Mouse (Mus musculus): ENCODE measurements at regions not wholly inside any gene's neighbourhood (a gene's known extent, or its start where the extent isn't known, plus 50 kb on each side); places are given as distances from the start of the nearest gene placed in this dataset.
A peak's percentile ranks its signal among the peaks of the same experiment; 100 is the strongest.

GRCm38 (mm10) chr6:52105031-52105593 lies 53.0 kb downstream of the Hoxa1 start:
- H3K27ac ChIP-seq (ENCODE audit: low read depth, low read length), result no peak overlapping the region
- H3K4me2 ChIP-seq (replicated peaks; ENCODE audit: low read depth, low read length), result peak overlapping the region; percentile 22; the same call in 1 of the 2 replicates
- H3K9ac ChIP-seq (ENCODE audit: low read depth, low read length), result no peak overlapping the region
- WGBS, result 18% methylated on average over 13 of the region's 13 CpGs
- no peaks in the 10 kb centered on the region for H3K36me3 ChIP-seq (ENCODE audit: control insufficient read depth, insufficient read depth, low read length)
- no peak overlapping the region for H3K4me3 ChIP-seq (ENCODE audit: low read depth, low read length)
- no peak for DNase-seq (ENCODE audit: low spot score)
- no peaks in the 10 kb centered on the region for H3K27me3 ChIP-seq (ENCODE audit: control insufficient read depth, insufficient read depth, low read length)
- H3K4me1 ChIP-seq (replicated peaks; ENCODE audit: control insufficient read depth, insufficient read depth, low read length), result peaks cover 4% of the 10 kb centered on the region; the same call in 1 of the 2 replicates
- ATAC-seq (ENCODE audit: low FRiP score), result no peak
- H3K9me3 ChIP-seq (ENCODE audit: control insufficient read depth, low read length), result no peaks in the 10 kb centered on the region

- 93% methylated on average over 11 of the region's 11 CpGs for WGBS
- H3K27me3 ChIP-seq (ENCODE audit: control insufficient read depth, insufficient read depth, low read length), result no peaks in the 10 kb centered on the region
- H3K36me3 ChIP-seq (ENCODE audit: control insufficient read depth, insufficient read depth, low read length), result no peaks in the 10 kb centered on the region
- ATAC-seq (ENCODE audit: low FRiP score) (no peak), DNase-seq (ENCODE audit: low spot score) (no peak)
- peaks cover 4% of the 10 kb centered on the region; the same call in 1 of the 2 replicates for H3K4me1 ChIP-seq (replicated peaks; ENCODE audit: control insufficient read depth, insufficient read depth, low read length)
- no peak overlapping the region for H3K4me3 ChIP-seq (ENCODE audit: low read depth, low read length)
- no peaks in the 10 kb centered on the region for H3K9me3 ChIP-seq (ENCODE audit: control insufficient read depth, low read length)
- H3K9ac ChIP-seq (ENCODE audit: low read depth, low read length), result no peak overlapping the region
- H3K27ac ChIP-seq (ENCODE audit: low read depth, low read length), result no peak overlapping the region
- H3K4me2 ChIP-seq (replicated peaks; ENCODE audit: low read depth, low read length), result no peak overlapping the region
These were observed 54.0 kb downstream of the Hoxa1 start for GRCm38 (mm10) chr6:52104141-52104540.

GRCm38 (mm10) chr6:52103661-52104060 lies 54.5 kb downstream of the Hoxa1 start:
- DNase-seq (ENCODE audit: low spot score) (no peak), ATAC-seq (ENCODE audit: low FRiP score) (no peak)
- Histone ChIP-seq H3K27me3 (ENCODE audit: control insufficient read depth, insufficient read depth, low read length) (no peaks in the 10 kb centered on the region), H3K9me3 (ENCODE audit: control insufficient read depth, low read length) (no peaks in the 10 kb centered on the region), H3K4me1 (replicated peaks; ENCODE audit: control insufficient read depth, insufficient read depth, low read length) (peaks cover 4% of the 10 kb centered on the region; the same call in 1 of the 2 replicates), H3K4me3 (ENCODE audit: low read depth, low read length) (no peak overlapping the region), H3K9ac (ENCODE audit: low read depth, low read length) (no peak overlapping the region), H3K4me2 (replicated peaks; ENCODE audit: low read depth, low read length) (no peak overlapping the region), H3K27ac (ENCODE audit: low read depth, low read length) (no peak overlapping the region), H3K36me3 (ENCODE audit: control insufficient read depth, insufficient read depth, low read length) (no peaks in the 10 kb centered on the region)
- whole genome bisulfite sequencing, result 81% methylated on average over 7 of the region's 7 CpGs

GRCm38 (mm10) chr6:52102699-52103098 lies 55.4 kb downstream of the Hoxa1 start:
- Histone ChIP-seq H3K27ac (ENCODE audit: low read depth, low read length) (no peak overlapping the region), H3K4me1 (replicated peaks; ENCODE audit: control insufficient read depth, insufficient read depth, low read length) (peaks cover 4% of the 10 kb centered on the region; the same call in 1 of the 2 replicates), H3K9ac (ENCODE audit: low read depth, low read length) (no peak overlapping the region), H3K27me3 (ENCODE audit: control insufficient read depth, insufficient read depth, low read length) (no peaks in the 10 kb centered on the region), H3K36me3 (ENCODE audit: control insufficient read depth, insufficient read depth, low read length) (no peaks in the 10 kb centered on the region), H3K9me3 (ENCODE audit: control insufficient read depth, low read length) (no peaks in the 10 kb centered on the region), H3K4me2 (replicated peaks; ENCODE audit: low read depth, low read length) (no peak overlapping the region), H3K4me3 (ENCODE audit: low read depth, low read length) (no peak overlapping the region)
- ATAC-seq (ENCODE audit: low FRiP score), result no peak
- WGBS, result 35% methylated on average over 8 of the region's 8 CpGs
- DNase-seq (ENCODE audit: low spot score), result peak; percentile 42

- Histone ChIP-seq H3K9me3 (ENCODE audit: control insufficient read depth, low read length) (no peaks in the 10 kb centered on the region), H3K36me3 (ENCODE audit: control insufficient read depth, insufficient read depth, low read length) (no peaks in the 10 kb centered on the region), H3K27me3 (ENCODE audit: control insufficient read depth, insufficient read depth, low read length) (no peaks in the 10 kb centered on the region), H3K4me3 (ENCODE audit: low read depth, low read length) (no peak overlapping the region), H3K9ac (ENCODE audit: low read depth, low read length) (no peak overlapping the region), H3K4me2 (replicated peaks; ENCODE audit: low read depth, low read length) (no peak overlapping the region), H3K4me1 (replicated peaks; ENCODE audit: control insufficient read depth, insufficient read depth, low read length) (peaks cover 4% of the 10 kb centered on the region; the same call in 1 of the 2 replicates), H3K27ac (ENCODE audit: low read depth, low read length) (no peak overlapping the region)
- ATAC-seq (ENCODE audit: low FRiP score) (no peak), DNase-seq (ENCODE audit: low spot score) (no peak)
- 44% methylated on average over 8 of the region's 8 CpGs for whole genome bisulfite sequencing
These were observed 55.9 kb downstream of the Hoxa1 start for GRCm38 (mm10) chr6:52102179-52102578.

GRCm38 (mm10) chr6:52101209-52101608 lies 56.9 kb downstream of the Hoxa1 start:
- no peak for DNase-seq (ENCODE audit: low spot score)
- no peak overlapping the region for H3K4me3 ChIP-seq (ENCODE audit: low read depth, low read length)
- no peak overlapping the region for H3K27ac ChIP-seq (ENCODE audit: low read depth, low read length)
- no peaks in the 10 kb centered on the region for H3K27me3 ChIP-seq (ENCODE audit: control insufficient read depth, insufficient read depth, low read length)
- ATAC-seq (ENCODE audit: low FRiP score), result no peak
- no peak overlapping the region for H3K9ac ChIP-seq (ENCODE audit: low read depth, low read length)
- H3K4me2 ChIP-seq (replicated peaks; ENCODE audit: low read depth, low read length), result no peak overlapping the region
- H3K9me3 ChIP-seq (ENCODE audit: control insufficient read depth, low read length), result no peaks in the 10 kb centered on the region
- 65% methylated on average over 6 of the region's 6 CpGs for WGBS
- no peaks in the 10 kb centered on the region for H3K36me3 ChIP-seq (ENCODE audit: control insufficient read depth, insufficient read depth, low read length)
- peaks cover 4% of the 10 kb centered on the region; the same call in 1 of the 2 replicates for H3K4me1 ChIP-seq (replicated peaks; ENCODE audit: control insufficient read depth, insufficient read depth, low read length)

- ATAC-seq (ENCODE audit: low FRiP score) (no peak), DNase-seq (ENCODE audit: low spot score) (no peak)
- WGBS, result 89% methylated on average over 7 of the region's 7 CpGs
- Histone ChIP-seq H3K27ac (ENCODE audit: low read depth, low read length) (no peak overlapping the region), H3K9me3 (ENCODE audit: control insufficient read depth, low read length) (no peaks in the 10 kb centered on the region), H3K4me2 (replicated peaks; ENCODE audit: low read depth, low read length) (no peak overlapping the region), H3K4me1 (replicated peaks; ENCODE audit: control insufficient read depth, insufficient read depth, low read length) (no peaks in the 10 kb centered on the region), H3K4me3 (ENCODE audit: low read depth, low read length) (no peak overlapping the region), H3K36me3 (ENCODE audit: control insufficient read depth, insufficient read depth, low read length) (no peaks in the 10 kb centered on the region), H3K27me3 (ENCODE audit: control insufficient read depth, insufficient read depth, low read length) (no peaks in the 10 kb centered on the region), H3K9ac (ENCODE audit: low read depth, low read length) (no peak overlapping the region)
These were observed 59.3 kb downstream of the Hoxa1 start for GRCm38 (mm10) chr6:52098851-52099250.

- 97% methylated on average over 7 of the region's 7 CpGs for WGBS
- Histone ChIP-seq H3K9ac (ENCODE audit: low read depth, low read length) (no peak overlapping the region), H3K36me3 (ENCODE audit: control insufficient read depth, insufficient read depth, low read length) (no peaks in the 10 kb centered on the region), H3K4me1 (replicated peaks; ENCODE audit: control insufficient read depth, insufficient read depth, low read length) (no peaks in the 10 kb centered on the region), H3K27me3 (ENCODE audit: control insufficient read depth, insufficient read depth, low read length) (no peaks in the 10 kb centered on the region), H3K9me3 (ENCODE audit: control insufficient read depth, low read length) (no peaks in the 10 kb centered on the region), H3K27ac (ENCODE audit: low read depth, low read length) (no peak overlapping the region), H3K4me2 (replicated peaks; ENCODE audit: low read depth, low read length) (no peak overlapping the region), H3K4me3 (ENCODE audit: low read depth, low read length) (no peak overlapping the region)
- no peak for ATAC-seq (ENCODE audit: low FRiP score)
- no peak for DNase-seq (ENCODE audit: low spot score)
These were observed 62.5 kb downstream of the Hoxa1 start for GRCm38 (mm10) chr6:52095575-52095974.

- H3K9ac ChIP-seq (ENCODE audit: low read depth, low read length), result no peak overlapping the region
- no peaks in the 10 kb centered on the region for H3K9me3 ChIP-seq (ENCODE audit: control insufficient read depth, low read length)
- DNase-seq (ENCODE audit: low spot score), result no peak
- no peak overlapping the region for H3K4me2 ChIP-seq (replicated peaks; ENCODE audit: low read depth, low read length)
- H3K4me1 ChIP-seq (replicated peaks; ENCODE audit: control insufficient read depth, insufficient read depth, low read length), result no peaks in the 10 kb centered on the region
- 44% methylated on average over 5 of the region's 5 CpGs for WGBS
- no peaks in the 10 kb centered on the region for H3K36me3 ChIP-seq (ENCODE audit: control insufficient read depth, insufficient read depth, low read length)
- no peak overlapping the region for H3K27ac ChIP-seq (ENCODE audit: low read depth, low read length)
- H3K27me3 ChIP-seq (ENCODE audit: control insufficient read depth, insufficient read depth, low read length), result no peaks in the 10 kb centered on the region
- H3K4me3 ChIP-seq (ENCODE audit: low read depth, low read length), result no peak overlapping the region
- ATAC-seq (ENCODE audit: low FRiP score), result no peak
These were observed 66.7 kb downstream of the Hoxa1 start for GRCm38 (mm10) chr6:52091445-52091844.

Measured in hindbrain, embryonic 11.5 days (tissue).